ENCODE assay signal across 12 mouse cellular contexts in genomic region chr1:189576311-189577002, GRCm38 (mm10).
DNase-seq lines count a peak whose midpoint lies in the region; ATAC-seq and TF ChIP-seq lines count a peak whose summit lies in the region.
"Had no signal": no experiment of that assay in that cellular context is flagged by ENCODE, and none has a peak within 500 bp of the region (broad histone marks: within the 10 kb centered on the region; RNA-seq: fewer than 3 reads in every experiment).

No protein-coding gene starts in this region.

- 42% methylated on average over 11 of the region's 11 CpGs for WGBS in stomach, embryonic 14.5 days
- 43% methylated on average over 11 of the region's 11 CpGs for WGBS in stomach, postnatal 0 days
- 35% methylated on average over 11 of the region's 11 CpGs for WGBS in intestine, embryonic 15.5 days

- no peak for TF ChIP-seq CTCF in stomach, postnatal 0 days (IDR thresholded peaks at IDR 0.05; ENCODE audit: low read depth)

- peak; percentile 15 for DNase-seq in gastrocnemius, postnatal 14 days
- DNase-seq in gastrocnemius, postnatal 36 days: no peak
- no peak for DNase-seq in stomach, postnatal 0 days (ENCODE audit: low spot score)
- peak; percentile 38 for DNase-seq in yolk sac, embryonic 10.5 days (ENCODE audit: low spot score)
- DNase-seq in layer of hippocampus, postnatal 36 days: no peak
- no peak for DNase-seq in testis, postnatal 10 days (ENCODE audit: low spot score)
- DNase-seq: cerebellum, postnatal 14 days had no signal

- ATAC-seq in stomach, embryonic 14.5 days (ENCODE audit: insufficient number of reproducible peaks, insufficient read depth, low FRiP score, low read depth): no peak
- ATAC-seq in stomach, postnatal 0 days (ENCODE audit: low FRiP score, low TSS enrichment): no peak
- no peak; the same call in 1 of the 2 replicates for ATAC-seq in intestine, embryonic 15.5 days

- no peaks in the 10 kb centered on the region for H3K4me1 ChIP-seq in stomach, embryonic 14.5 days (ENCODE audit: control insufficient read depth, insufficient read depth, low read length)
- H3K4me1 ChIP-seq in stomach, postnatal 0 days (replicated peaks; ENCODE audit: control insufficient read depth, insufficient read depth): no peaks in the 10 kb centered on the region
- 0 out of 2 replicates have a peak, but pooled peaks cover 9% of the 10 kb centered on the region for H3K4me1 ChIP-seq in intestine, embryonic 15.5 days (replicated peaks)
- H3K4me1 ChIP-seq: forebrain, embryonic 12.5 days; hindbrain, embryonic 13.5 days had no signal

- H3K27ac ChIP-seq in stomach, embryonic 14.5 days (ENCODE audit: low read length): peak overlapping the region; percentile 33; the same call in 1 of the 2 replicates
- no peak overlapping the region for H3K27ac ChIP-seq in stomach, postnatal 0 days (replicated peaks)
- peak overlapping the region; percentile 15; the same call in 1 of the 2 replicates for H3K27ac ChIP-seq in intestine, embryonic 15.5 days
- H3K27ac ChIP-seq: forebrain, embryonic 12.5 days; hindbrain, embryonic 13.5 days; liver, embryonic 14.5 days had no signal

- no peak overlapping the region for H3K4me3 ChIP-seq in stomach, embryonic 14.5 days (ENCODE audit: low read depth, low read length)
- H3K4me3 ChIP-seq in stomach, postnatal 0 days (ENCODE audit: low read depth, low read length): no peak overlapping the region
- no peak overlapping the region for H3K4me3 ChIP-seq in intestine, embryonic 15.5 days (replicated peaks)
- H3K4me3 ChIP-seq: forebrain, embryonic 12.5 days; hindbrain, embryonic 13.5 days had no signal

- H3K4me2 ChIP-seq in stomach, embryonic 14.5 days (replicated peaks; ENCODE audit: low read depth, low read length): no peak overlapping the region
- H3K4me2 ChIP-seq in stomach, postnatal 0 days (replicated peaks; ENCODE audit: low read depth): no peak overlapping the region
- no peak overlapping the region for H3K4me2 ChIP-seq in intestine, embryonic 15.5 days (replicated peaks)
- H3K4me2 ChIP-seq: forebrain, embryonic 12.5 days; hindbrain, embryonic 13.5 days had no signal

- intact Hi-C loops in gastrocnemius, postnatal 14 days (cut with DNase I; ENCODE audit: low total_unique reads): loop anchor here (5.0 kb wide), 1 partner anchor 549 kb away; no protein-coding TSS in a partner anchor
- intact Hi-C loops in gastrocnemius, postnatal 36 days (cut with DNase I): no loop called here

- H3K36me3 ChIP-seq in stomach, embryonic 14.5 days (ENCODE audit: control insufficient read depth, insufficient read depth, low read length): no peaks in the 10 kb centered on the region
- no peaks in the 10 kb centered on the region for H3K36me3 ChIP-seq in stomach, postnatal 0 days (ENCODE audit: control insufficient read depth, insufficient read depth, low read length)
- H3K36me3 ChIP-seq in intestine, embryonic 15.5 days: no peaks in the 10 kb centered on the region
- H3K36me3 ChIP-seq: forebrain, embryonic 12.5 days; hindbrain, embryonic 13.5 days had no signal

- no peaks in the 10 kb centered on the region for H3K27me3 ChIP-seq in stomach, embryonic 14.5 days (ENCODE audit: control insufficient read depth, insufficient read depth, low read length)
- no peaks in the 10 kb centered on the region for H3K27me3 ChIP-seq in stomach, postnatal 0 days (ENCODE audit: control insufficient read depth, insufficient read depth, low read length)
- H3K27me3 ChIP-seq in intestine, embryonic 15.5 days (replicated peaks): no peaks in the 10 kb centered on the region
- H3K27me3 ChIP-seq: forebrain, embryonic 12.5 days; hindbrain, embryonic 13.5 days had no signal

- no peaks in the 10 kb centered on the region for H3K9me3 ChIP-seq in stomach, embryonic 14.5 days (ENCODE audit: control insufficient read depth, low read depth, low read length)
- no peaks in the 10 kb centered on the region for H3K9me3 ChIP-seq in stomach, postnatal 0 days (ENCODE audit: control insufficient read depth, low read length)
- H3K9me3 ChIP-seq in intestine, embryonic 15.5 days: no peaks in the 10 kb centered on the region
- H3K9me3 ChIP-seq: forebrain, embryonic 12.5 days; hindbrain, embryonic 13.5 days had no signal

- TF ChIP-seq EP300 in stomach, postnatal 0 days (optimal IDR thresholded peaks at IDR 0.05): no peak

- no peak overlapping the region for H3K9ac ChIP-seq in stomach, embryonic 14.5 days (replicated peaks; ENCODE audit: low read depth, low read length)
- H3K9ac ChIP-seq in stomach, postnatal 0 days (ENCODE audit: low read length): no peak overlapping the region
- no peak overlapping the region for H3K9ac ChIP-seq in intestine, embryonic 15.5 days
- H3K9ac ChIP-seq: forebrain, embryonic 12.5 days; hindbrain, embryonic 13.5 days; liver, embryonic 14.5 days had no signal

Comparison
In these comparisons a context has a peak if more than half of its experiments do, and no peak if none do; other contexts are left out.
1. DNase-seq: peak in gastrocnemius, postnatal 14 days (single experiment) and yolk sac, embryonic 10.5 days (single experiment); none in gastrocnemius, postnatal 36 days (0 of 2), stomach, postnatal 0 days (single experiment), layer of hippocampus, postnatal 36 days (0 of 2) and testis, postnatal 10 days (single experiment).